In genomic region chr8:120517666-120518410, GRCm38 (mm10) we compare ENCODE assay signal across 9 mouse cellular contexts.
DNase-seq lines count a peak whose midpoint lies in the region; ATAC-seq and TF ChIP-seq lines count a peak whose summit lies in the region.
"Had no signal": no experiment of that assay in that cellular context is flagged by ENCODE, and none has a peak within 500 bp of the region (broad histone marks: within the 10 kb centered on the region; RNA-seq: fewer than 3 reads in every experiment).

No protein-coding gene starts in this region.

- H3K9ac ChIP-seq in midbrain, embryonic 12.5 days (replicated peaks) = no peak overlapping the region
- H3K9ac ChIP-seq in midbrain, embryonic 16.5 days (ENCODE audit: low read depth, low read length) = no peak overlapping the region

- no peak overlapping the region for H3K4me3 ChIP-seq in gastrocnemius, adult 2 months
- no peak overlapping the region for H3K4me3 ChIP-seq in midbrain, embryonic 12.5 days
- no peak overlapping the region for H3K4me3 ChIP-seq in midbrain, embryonic 16.5 days (ENCODE audit: low read depth, low read length)

- DNase-seq in gastrocnemius, adult 2 months = peak; percentile 48
- DNase-seq in gastrocnemius, postnatal 36 days = no peak
- peak; percentile 61 for DNase-seq in kidney, postnatal 10 days
- no peak for DNase-seq in yolk sac, embryonic 10.5 days (ENCODE audit: low spot score)
- no peak for DNase-seq in cerebellum, postnatal 36 days

- no peaks in the 10 kb centered on the region for H3K36me3 ChIP-seq in midbrain, embryonic 12.5 days
- H3K36me3 ChIP-seq in midbrain, embryonic 16.5 days (ENCODE audit: control insufficient read depth, insufficient read depth, low read length) = no peaks in the 10 kb centered on the region

- H3K4me2 ChIP-seq in midbrain, embryonic 12.5 days (replicated peaks) = 0 out of 2 replicates have a peak overlapping the region, but pooled peaks have one; percentile 1
- no peak overlapping the region for H3K4me2 ChIP-seq in midbrain, embryonic 16.5 days (ENCODE audit: low read length)

- peak overlapping the region; percentile 56 for H3K27ac ChIP-seq in gastrocnemius, adult 2 months
- H3K27ac ChIP-seq in midbrain, embryonic 12.5 days (replicated peaks) = peak overlapping the region; percentile 60
- no peak overlapping the region for H3K27ac ChIP-seq in midbrain, embryonic 16.5 days (ENCODE audit: low read length)

- TF ChIP-seq CTCF in gastrocnemius, adult 2 months (IDR thresholded peaks at IDR 0.05) = no peak

- H3K9me3 ChIP-seq in midbrain, embryonic 12.5 days = no peaks in the 10 kb centered on the region
- H3K9me3 ChIP-seq in midbrain, embryonic 16.5 days (replicated peaks; ENCODE audit: control insufficient read depth, low read length, poor library complexity, severe bottlenecking) = no peaks in the 10 kb centered on the region

- ATAC-seq in midbrain, embryonic 12.5 days (ENCODE audit: low FRiP score, low read depth) = no peak
- ATAC-seq in midbrain, embryonic 16.5 days = no peak
- no peak for ATAC-seq in erythroblast, adult 5-6 weeks (replicated peaks; ENCODE audit: low FRiP score, poor library complexity, severe bottlenecking)

- intact Hi-C loops in gastrocnemius, adult 2 months (cut with DNase I) = no loop called here
- intact Hi-C loops in gastrocnemius, postnatal 36 days (cut with DNase I) = no loop called here

- peaks cover 96% of the 10 kb centered on the region for H3K4me1 ChIP-seq in midbrain, embryonic 12.5 days
- peaks cover 75% of the 10 kb centered on the region for H3K4me1 ChIP-seq in midbrain, embryonic 16.5 days (ENCODE audit: control insufficient read depth, insufficient read depth, low read length)

- 39% methylated on average over 11 of the region's 11 CpGs for WGBS in midbrain, embryonic 12.5 days
- 39% methylated on average over 11 of the region's 11 CpGs for WGBS in midbrain, embryonic 16.5 days

- H3K27me3 ChIP-seq in midbrain, embryonic 12.5 days = peaks cover 29% of the 10 kb centered on the region
- no peaks in the 10 kb centered on the region for H3K27me3 ChIP-seq in midbrain, embryonic 16.5 days (ENCODE audit: control insufficient read depth, insufficient read depth, low read depth, low read length)
- H3K27me3 ChIP-seq: CH12.LX had no signal

Comparison
In these comparisons a context has a peak if more than half of its experiments do, and no peak if none do; other contexts are left out.
1. DNase-seq: peak in gastrocnemius, adult 2 months (single experiment) and kidney, postnatal 10 days (single experiment); none in gastrocnemius, postnatal 36 days (0 of 2), yolk sac, embryonic 10.5 days (single experiment) and cerebellum, postnatal 36 days (0 of 2).